Mouse (Mus musculus): ENCODE data around the gene Nme2.
"Not testable (repeated sequence)": the region's sequence is repeated elsewhere in the genome, so short reads cannot be mapped to it uniquely, and the experiment has no call there.

Gene Nme2

GRCm38 (mm10) chr11:93968005-93968847 lies 12.2 kb upstream of the Nme2 start, which contains the start of the genes Gm20390 and Nme1:
TSS of gene Gm20390 (minus strand) at chr11:93968293.
TSS of gene Nme1 (minus strand) at chr11:93968521.
- peak; percentile 96 to 99 for DNase-seq (ENCODE audit: inconsistent age in 2 of 2, low spot score in 1 of 2)

- DNase-seq (ENCODE audit: inconsistent age in 2 of 2, low spot score in 1 of 2) = peak in 1 of 2 experiments; percentile 56
Observed at GRCm38 (mm10) chr11:93967381-93967780, 11.3 kb upstream of the Nme2 start.

GRCm38 (mm10) chr11:93965391-93965790 lies 9.3 kb upstream of the Nme2 start:
- no peak for DNase-seq (ENCODE audit: inconsistent age in 2 of 2, low spot score in 1 of 2)

- DNase-seq (ENCODE audit: inconsistent age in 2 of 2, low spot score in 1 of 2) = peak in 1 of 2 experiments; percentile 22
Observed at GRCm38 (mm10) chr11:93963013-93963412, 7.0 kb upstream of the Nme2 start.

- no peak for DNase-seq (ENCODE audit: inconsistent age in 2 of 2, low spot score in 1 of 2)
Observed at GRCm38 (mm10) chr11:93961482-93961881, 5.4 kb upstream of the Nme2 start.

GRCm38 (mm10) chr11:93957746-93958145 lies 1.7 kb upstream of the Nme2 start:
- DNase-seq (ENCODE audit: inconsistent age in 2 of 2, low spot score in 1 of 2) = no peak

GRCm38 (mm10) chr11:93957031-93957555 lies 1.0 kb upstream of the Nme2 start:
- peak in 1 of 2 experiments; percentile 50 for DNase-seq (ENCODE audit: inconsistent age in 2 of 2, low spot score in 1 of 2)

GRCm38 (mm10) chr11:93955256-93956150 lies 556 bp downstream of the Nme2 start:
- DNase-seq (ENCODE audit: inconsistent age in 2 of 2, low spot score in 1 of 2) = peak; percentile 97 to 98

- no peak for DNase-seq (ENCODE audit: inconsistent age in 2 of 2, low spot score in 1 of 2)
Observed at GRCm38 (mm10) chr11:93954738-93955255, 1.3 kb downstream of the Nme2 start.

GRCm38 (mm10) chr11:93952376-93952775 lies 3.7 kb downstream of the Nme2 start:
- DNase-seq (ENCODE audit: inconsistent age in 2 of 2, low spot score in 1 of 2) = peak in 1 of 2 experiments; percentile 38

GRCm38 (mm10) chr11:93950045-93950444 lies 6.0 kb downstream of the Nme2 start:
- no peak for DNase-seq (ENCODE audit: inconsistent age in 2 of 2, low spot score in 1 of 2)

- DNase-seq (ENCODE audit: inconsistent age in 2 of 2, low spot score in 1 of 2) = peak in 1 of 2 experiments; percentile 14
Observed at GRCm38 (mm10) chr11:93948887-93949567, 7.0 kb downstream of the Nme2 start.

GRCm38 (mm10) chr11:93944986-93945385 lies 11.1 kb downstream of the Nme2 start:
- no peak for DNase-seq (ENCODE audit: inconsistent age in 2 of 2, low spot score in 1 of 2)

- DNase-seq (ENCODE audit: inconsistent age in 2 of 2, low spot score in 1 of 2) = no peak
Observed at GRCm38 (mm10) chr11:93940906-93941305, 15.2 kb downstream of the Nme2 start.

GRCm38 (mm10) chr11:93929106-93929505 lies 27.0 kb downstream of the Nme2 start:
- no peak for DNase-seq (ENCODE audit: inconsistent age in 2 of 2, low spot score in 1 of 2)

- DNase-seq (ENCODE audit: inconsistent age in 2 of 2, low spot score in 1 of 2) = not testable (repeated sequence)
Observed at GRCm38 (mm10) chr11:93915019-93915418, 41.0 kb downstream of the Nme2 start.

- DNase-seq (ENCODE audit: inconsistent age in 2 of 2, low spot score in 1 of 2) = no peak
Observed at GRCm38 (mm10) chr11:93911603-93912002, 44.5 kb downstream of the Nme2 start.

GRCm38 (mm10) chr11:93908829-93909228 lies 47.2 kb downstream of the Nme2 start:
- DNase-seq (ENCODE audit: inconsistent age in 2 of 2, low spot score in 1 of 2) = no peak

- DNase-seq (ENCODE audit: inconsistent age in 2 of 2, low spot score in 1 of 2) = no peak
Observed at GRCm38 (mm10) chr11:93907839-93908238, 48.2 kb downstream of the Nme2 start.

GRCm38 (mm10) chr11:93906834-93907233 lies 49.2 kb downstream of the Nme2 start:
- no peak for DNase-seq (ENCODE audit: inconsistent age in 2 of 2, low spot score in 1 of 2)
